Mouse (Mus musculus) forebrain, embryonic 10.5 days (tissue): ENCODE results near the gene Hspa4. TPM values are rescaled to one million over a fixed set of nuclear protein-coding genes. Genes with fewer than 3 reads are reported as not detected.
A peak's percentile ranks its signal among the peaks of the same experiment; 100 is the strongest.
"Not testable (repeated sequence)": the region's sequence is repeated elsewhere in the genome, so short reads cannot be mapped to it uniquely, and the experiment has no call there.

Experiments
- DNase-seq: peaks from one replicate; pipeline ENCODE4 v3.0.0-alpha.2; 2017; ENCODE audit warnings: low spot score; ENCODE audit errors: extremely low spot score
- H3K27ac ChIP-seq: fragments of 300-500 bp; sonication (generic); 2 replicates; pipeline ENCODE4 v1.5.1; 2016; ENCODE audit warnings: mild to moderate bottlenecking
- H3K27me3 ChIP-seq: fragments of 300-500 bp; sonication (generic); 2 replicates; pipeline ENCODE4 v1.6.1; 2016; ENCODE audit warnings: mild to moderate bottlenecking; ENCODE audit not compliant: poor library complexity, severe bottlenecking
- H3K36me3 ChIP-seq: fragments of 300-500 bp; sonication (generic); replicated peaks from 2 replicates; pipeline ENCODE4 v1.6.1; 2016; ENCODE audit warnings: mild to moderate bottlenecking, moderate library complexity
- H3K4me1 ChIP-seq: fragments of 300-500 bp; sonication (generic); 2 replicates; pipeline ENCODE4 v1.6.1; 2016
- H3K4me3 ChIP-seq: fragments of 300-500 bp; sonication (generic); 2 replicates; pipeline ENCODE4 v1.5.1; 2016; ENCODE audit warnings: mild to moderate bottlenecking, moderate library complexity
- H3K9me3 ChIP-seq: fragments of 300-500 bp; sonication (generic); 2 replicates; pipeline ENCODE4 v1.6.1; 2016; ENCODE audit warnings: mild to moderate bottlenecking, moderate library complexity
- WGBS: fragments of 180-500 bp; shearing (Covaris S2); methylation state at CpG from one replicate; pipeline ENCODE4 v1.1.7; 2016; 5-methylcytosine and 5-hydroxymethylcytosine counted together
- polyA plus RNA-seq: library from polyadenylated mRNA; unstranded; fragments of >200 nt; fragmentation: Nextera tagmentation; extraction: Ambion mirVana; gene quantifications from 2 replicates; pipeline ENCODE4 v1.2.1, GENCODE M21; 2016

Hspa4 gene
- polyA plus RNA-seq = 127 and 136 TPM in 2 replicates

DNA sequence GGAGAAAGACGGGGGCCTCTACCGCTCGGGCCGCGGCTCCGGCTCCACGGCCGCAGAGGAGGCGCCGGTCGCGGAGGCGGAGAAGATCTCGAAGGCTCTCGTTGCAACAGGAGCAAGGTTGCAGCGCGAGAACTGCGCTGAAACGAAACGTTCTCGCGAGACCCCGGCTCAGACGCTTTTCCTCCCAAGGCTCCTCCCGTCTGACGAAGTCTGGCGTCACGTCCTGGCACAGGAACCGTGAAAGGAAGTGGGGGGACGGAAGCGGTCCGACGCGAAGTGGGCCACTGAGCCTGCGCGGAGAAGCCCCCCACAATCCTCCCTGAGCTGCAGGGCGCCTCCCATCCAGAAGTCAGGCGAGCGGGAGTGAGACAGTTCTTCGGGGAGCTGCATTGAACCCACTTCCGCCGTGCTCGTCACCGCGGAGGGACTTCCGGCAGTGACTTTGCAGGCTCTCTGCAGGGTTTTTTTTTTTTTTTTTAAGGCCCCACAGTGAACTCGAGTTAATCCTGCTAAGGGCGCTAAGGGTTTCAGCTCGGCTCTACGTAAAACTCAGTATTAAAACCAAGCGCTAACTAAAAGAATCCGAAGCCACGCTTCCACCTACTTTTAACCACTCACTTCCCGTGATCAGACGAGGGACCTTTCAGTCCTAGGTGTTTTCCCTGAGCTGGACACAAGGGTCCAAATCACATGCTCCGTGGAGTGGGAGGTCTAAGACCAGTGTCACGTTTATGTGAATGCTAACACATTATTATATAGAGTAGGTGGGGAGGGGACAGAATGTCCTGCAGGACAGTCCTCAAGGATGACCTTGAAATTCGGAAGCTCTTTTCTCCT, at the start of gene Hspa4:
Gene Hspa4 (minus strand): TSS at position 128 of the 837 bp plus-strand sequence.
- no peaks in the 10 kb centered on the region for H3K27me3 ChIP-seq
- under 1% methylated on average over 58 of the region's 58 CpGs for WGBS
- peaks cover 32% of the 10 kb centered on the region for H3K4me1 ChIP-seq
- peak within 1 kb of the TSS; percentile 100 for H3K4me3 ChIP-seq
- H3K9me3 ChIP-seq = no peaks in the 10 kb centered on the region
- peak; percentile 99 for DNase-seq
- H3K27ac ChIP-seq = peak within 1 kb of the TSS; percentile 97
- peaks cover 33% of the 10 kb centered on the region for H3K36me3 ChIP-seq

DNA sequence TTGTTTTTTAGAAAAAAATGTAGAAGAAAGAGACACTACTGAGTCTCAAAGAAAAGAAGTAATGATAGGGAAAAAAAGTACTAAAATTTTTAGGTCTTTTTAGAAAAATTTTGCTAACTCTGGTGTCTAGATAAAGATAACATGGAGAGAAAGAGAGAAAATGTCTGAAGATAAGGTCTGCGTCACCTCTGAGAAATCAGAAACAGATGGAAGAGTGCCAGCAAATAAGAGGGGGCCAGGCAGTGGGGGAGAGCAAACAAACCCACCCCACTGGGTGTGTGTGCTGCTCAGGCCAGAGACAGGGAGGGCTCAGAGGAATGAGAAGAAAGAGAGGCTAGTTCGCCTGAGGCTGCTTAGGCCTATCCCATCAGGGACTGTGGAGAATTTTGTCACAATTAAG, 45.5 kb upstream of the Hspa4 start:
- Histone ChIP-seq H3K9me3 (no peaks in the 10 kb centered on the region), H3K36me3 (no peaks in the 10 kb centered on the region), H3K27ac (no peak overlapping the region), H3K4me1 (0 out of 2 replicates have a peak, but pooled peaks cover 6% of the 10 kb centered on the region), H3K27me3 (no peaks in the 10 kb centered on the region), H3K4me3 (no peak overlapping the region)
- no peak for DNase-seq
- 59% methylated on average over 2 of the region's 2 CpGs for WGBS

DNA sequence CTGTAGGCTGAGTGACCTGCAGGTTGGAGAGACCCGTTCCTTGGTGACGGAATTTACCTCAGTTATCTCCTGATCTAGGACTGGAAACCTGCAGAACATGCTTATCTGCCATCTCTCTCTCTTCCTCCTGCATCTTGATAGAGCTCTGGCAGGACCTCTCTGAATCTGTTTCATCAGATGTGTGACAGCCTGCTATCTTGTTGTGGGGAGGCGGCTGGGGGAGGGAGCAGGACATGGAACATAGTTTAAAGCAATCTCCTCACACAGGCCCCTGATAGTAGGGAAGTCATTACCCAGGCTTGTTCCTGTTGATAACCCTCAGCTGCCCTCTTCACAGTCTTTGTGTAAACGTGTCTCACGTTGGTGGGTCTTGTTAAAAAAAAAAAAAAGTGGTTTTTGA, 45.1 kb upstream of the Hspa4 start:
- WGBS = 46% methylated on average over 5 of the region's 5 CpGs
- 0 out of 2 replicates have a peak, but pooled peaks cover 5% of the 10 kb centered on the region for H3K4me1 ChIP-seq
- no peaks in the 10 kb centered on the region for H3K36me3 ChIP-seq
- no peaks in the 10 kb centered on the region for H3K9me3 ChIP-seq
- H3K27ac ChIP-seq = no peak overlapping the region
- no peak overlapping the region for H3K4me3 ChIP-seq
- no peak for DNase-seq
- H3K27me3 ChIP-seq = no peaks in the 10 kb centered on the region

DNA sequence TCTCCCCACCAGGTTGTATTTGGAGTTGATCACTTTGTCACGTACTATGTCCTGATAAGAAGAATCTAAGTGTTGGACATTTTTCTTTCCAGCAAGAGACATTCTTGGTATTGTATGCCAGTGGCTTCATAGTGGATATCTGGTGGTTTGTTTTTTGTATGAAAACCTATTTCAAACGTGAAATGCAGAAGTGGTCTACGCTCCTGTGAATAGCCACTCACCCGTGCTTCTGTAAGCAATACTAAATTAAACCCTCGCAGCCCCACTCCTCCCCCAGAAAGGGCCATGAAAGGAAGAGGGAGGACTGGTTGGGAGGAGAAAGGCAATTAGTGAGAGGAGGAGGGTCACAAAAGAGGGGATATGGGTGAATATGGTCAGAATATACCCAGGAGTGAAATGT, 42.5 kb upstream of the Hspa4 start:
- H3K4me3 ChIP-seq = no peak overlapping the region
- no peaks in the 10 kb centered on the region for H3K27me3 ChIP-seq
- no peaks in the 10 kb centered on the region for H3K9me3 ChIP-seq
- no peak for DNase-seq
- H3K36me3 ChIP-seq = no peaks in the 10 kb centered on the region
- H3K4me1 ChIP-seq = 0 out of 2 replicates have a peak, but pooled peaks cover 3% of the 10 kb centered on the region
- WGBS = 66% methylated on average over 5 of the region's 5 CpGs
- H3K27ac ChIP-seq = no peak overlapping the region

DNA sequence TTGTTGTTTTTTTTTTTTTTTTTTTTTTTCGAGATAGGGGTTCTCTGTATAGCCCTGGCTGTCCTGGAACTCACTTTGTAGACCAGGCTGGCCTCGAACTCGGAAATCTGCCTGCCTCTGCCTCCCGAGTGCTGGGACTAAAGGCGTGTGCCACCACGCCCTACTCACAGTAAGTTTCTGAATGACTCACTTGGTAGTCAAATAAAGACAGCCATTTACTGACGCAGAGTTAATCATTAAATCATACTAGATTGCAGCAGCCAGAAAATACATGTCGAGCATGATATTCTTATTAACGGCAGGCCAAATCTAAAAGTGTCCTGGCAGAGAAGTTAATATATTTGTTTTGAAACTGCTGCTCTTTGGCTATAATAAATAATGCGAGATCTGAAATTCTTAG, 40.8 kb upstream of the Hspa4 start:
- H3K27me3 ChIP-seq, H3K4me1 ChIP-seq, H3K36me3 ChIP-seq, H3K9me3 ChIP-seq, H3K4me3 ChIP-seq, DNase-seq, H3K27ac ChIP-seq: not testable (repeated sequence)
- 92% methylated on average over 10 of the region's 10 CpGs for WGBS

DNA sequence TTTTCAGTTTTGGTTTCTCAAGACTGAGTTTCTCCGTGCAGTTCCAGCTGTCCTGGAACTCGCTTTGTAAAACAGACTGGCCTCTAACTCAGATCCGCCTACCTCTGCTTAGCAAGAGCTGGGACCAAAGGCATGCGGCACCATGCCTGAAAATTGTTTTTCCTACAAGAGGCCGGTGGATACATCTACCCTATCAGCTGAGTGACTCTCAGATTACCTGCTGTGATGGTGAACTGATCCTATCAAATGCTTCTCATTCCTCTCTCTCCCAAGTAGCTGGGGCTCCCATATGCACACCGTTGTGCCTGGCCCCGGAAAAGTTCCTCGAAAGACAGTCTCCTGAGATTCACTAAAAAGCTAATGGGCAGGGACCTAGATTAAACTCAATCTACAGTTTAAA, 37.4 kb upstream of the Hspa4 start:
- H3K36me3 ChIP-seq = peaks cover 14% of the 10 kb centered on the region
- no peaks in the 10 kb centered on the region for H3K27me3 ChIP-seq
- no peak overlapping the region for H3K27ac ChIP-seq
- H3K4me1 ChIP-seq = peaks cover 6% of the 10 kb centered on the region
- H3K4me3 ChIP-seq = no peak overlapping the region
- no peaks in the 10 kb centered on the region for H3K9me3 ChIP-seq
- WGBS = 69% methylated on average over 8 of the region's 8 CpGs
- DNase-seq = no peak

DNA sequence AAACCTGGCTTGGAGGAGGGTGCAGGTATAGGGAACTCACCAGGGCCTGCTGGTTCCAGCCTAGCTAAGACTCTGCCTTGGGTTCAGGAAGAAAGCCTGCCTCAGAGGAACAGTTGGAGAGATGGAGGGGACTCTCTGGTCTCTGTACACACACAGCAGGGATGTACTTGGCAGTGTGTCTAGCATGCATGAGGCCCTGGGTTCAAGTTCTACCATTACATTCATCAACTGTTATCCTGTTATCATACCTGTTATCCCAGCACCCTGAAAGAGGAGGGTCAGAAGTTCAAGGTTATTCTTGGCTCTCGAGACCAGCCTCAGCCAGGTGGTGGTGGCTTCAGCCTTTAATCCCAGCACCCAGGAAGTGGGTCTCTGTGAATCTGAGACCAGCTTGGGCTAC, 36.7 kb upstream of the Hspa4 start:
- no peaks in the 10 kb centered on the region for H3K9me3 ChIP-seq
- WGBS = 86% methylated on average over 1 of the region's 1 CpGs
- peaks cover 22% of the 10 kb centered on the region for H3K36me3 ChIP-seq
- H3K27me3 ChIP-seq = no peaks in the 10 kb centered on the region
- DNase-seq = no peak
- H3K4me1 ChIP-seq = peaks cover 6% of the 10 kb centered on the region
- H3K27ac ChIP-seq = no peak overlapping the region
- no peak overlapping the region for H3K4me3 ChIP-seq

DNA sequence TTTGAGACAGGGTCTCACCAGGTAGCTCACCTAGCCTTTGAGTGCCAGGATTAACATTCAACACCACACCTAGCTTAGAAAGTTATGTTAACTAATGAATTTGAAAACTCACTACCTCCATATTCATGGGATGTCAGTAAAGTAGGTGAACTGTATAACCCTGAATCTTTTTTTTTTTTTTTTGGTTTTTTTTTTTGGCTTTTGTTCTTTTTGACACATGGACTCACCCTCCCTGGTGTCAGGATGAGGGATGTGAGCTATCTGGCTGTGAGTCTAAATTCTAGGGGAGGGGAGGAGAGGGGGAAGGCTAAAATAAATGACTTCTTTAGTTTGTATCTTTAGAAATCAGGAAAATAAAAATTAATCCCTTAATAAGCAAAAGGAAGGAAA, 35.9 kb upstream of the Hspa4 start:
- no peak for DNase-seq
- Histone ChIP-seq H3K9me3 (no peaks in the 10 kb centered on the region), H3K27ac (no peak overlapping the region), H3K36me3 (peaks cover 29% of the 10 kb centered on the region), H3K4me3 (no peak overlapping the region), H3K4me1 (peaks cover 6% of the 10 kb centered on the region), H3K27me3 (no peaks in the 10 kb centered on the region)

DNA sequence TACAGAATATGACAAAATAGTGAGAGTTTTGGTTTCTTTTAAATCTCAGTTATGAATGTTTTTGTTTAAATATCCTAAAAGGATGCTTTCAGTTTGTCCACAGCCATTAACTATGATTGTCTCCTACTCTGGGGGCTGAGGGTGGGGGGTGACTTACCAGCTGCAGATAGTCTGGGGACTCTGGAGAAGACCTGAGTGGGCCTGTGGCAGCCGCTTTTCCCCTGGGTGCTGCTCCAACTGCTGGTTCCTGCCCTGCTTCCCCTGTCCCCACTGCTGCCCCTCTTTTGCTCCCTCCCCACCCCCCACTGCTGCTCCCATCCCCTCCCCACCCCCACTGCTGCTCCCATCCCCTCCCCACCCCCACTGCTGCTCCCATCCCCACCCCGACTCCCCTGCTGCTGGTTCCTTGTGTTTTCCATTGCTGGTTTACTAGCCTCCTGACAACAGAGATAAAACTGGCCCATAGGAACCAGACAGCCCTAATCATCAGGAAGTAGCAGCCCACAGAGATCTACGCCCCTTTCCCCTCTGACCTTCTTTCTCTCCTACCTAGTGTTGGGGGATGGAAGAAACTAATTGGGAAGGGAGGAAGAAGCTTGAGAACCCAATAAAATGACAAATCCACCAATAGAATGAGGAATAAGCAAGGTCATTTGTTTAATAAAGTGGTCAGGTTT, 35.4 kb upstream of the Hspa4 start:
- H3K4me3 ChIP-seq = no peak overlapping the region
- no peak overlapping the region for H3K27ac ChIP-seq
- peaks cover 6% of the 10 kb centered on the region for H3K4me1 ChIP-seq
- WGBS = 49% methylated on average over 3 of the region's 3 CpGs
- DNase-seq = no peak
- no peaks in the 10 kb centered on the region for H3K27me3 ChIP-seq
- no peaks in the 10 kb centered on the region for H3K9me3 ChIP-seq
- H3K36me3 ChIP-seq = peaks cover 35% of the 10 kb centered on the region

DNA sequence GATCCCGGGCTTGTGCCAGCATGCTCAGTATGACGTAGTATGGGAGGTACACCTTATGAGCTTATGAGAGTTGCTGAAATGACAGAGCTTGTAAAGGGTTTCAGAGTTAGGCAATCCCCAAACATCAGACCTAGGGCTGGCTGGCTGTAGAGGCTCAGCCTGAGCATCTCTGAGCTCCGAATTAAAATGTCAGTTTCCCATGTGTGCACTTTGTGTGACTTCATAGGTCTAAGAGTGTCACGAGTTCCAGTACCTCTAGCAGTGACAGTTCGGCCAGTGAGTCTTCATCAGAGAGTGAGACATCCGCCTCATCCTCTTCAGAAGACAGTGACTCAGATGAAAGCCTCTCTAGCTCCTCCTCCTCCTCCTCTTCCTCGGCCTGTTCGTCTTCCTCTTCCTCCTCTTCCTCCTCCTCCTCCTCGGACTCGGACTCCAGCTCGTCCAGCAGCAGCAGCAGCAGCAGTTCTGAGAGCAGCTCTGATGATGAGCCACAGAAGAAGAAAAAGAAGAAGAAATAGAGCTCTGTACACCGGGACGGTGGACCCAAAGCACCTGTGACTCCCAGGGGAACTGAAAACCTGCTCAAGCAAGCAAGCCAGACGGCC, 31.9 kb upstream of the Hspa4 start:
- peaks cover 68% of the 10 kb centered on the region for H3K36me3 ChIP-seq

DNA sequence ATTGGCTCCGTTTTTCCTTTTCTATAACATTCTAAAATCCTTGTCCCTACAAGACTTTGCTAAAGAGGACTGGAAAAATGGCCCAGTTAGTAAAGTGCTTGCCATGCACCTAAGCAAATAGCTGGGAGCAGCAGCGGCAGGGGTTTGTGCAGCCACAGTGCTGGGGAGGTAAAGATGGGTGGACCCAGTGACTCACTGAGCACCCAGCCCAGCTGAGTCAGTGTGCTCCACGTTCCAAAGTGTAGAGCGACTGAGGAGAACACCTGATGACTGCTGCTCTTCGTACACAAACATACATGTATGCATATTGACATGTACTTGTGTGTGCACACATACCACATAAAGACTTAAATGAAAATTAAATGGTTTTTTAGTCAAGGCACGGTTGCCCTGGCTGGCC, 30.9 kb upstream of the Hspa4 start:
- 94% methylated on average over 6 of the region's 6 CpGs for WGBS
- no peak for DNase-seq
- H3K36me3 ChIP-seq = peaks cover 72% of the 10 kb centered on the region

More for the DNA sequence above, 31.9 kb upstream of the Hspa4 start:
- DNase-seq = no peak
- no peaks in the 10 kb centered on the region for H3K27me3 ChIP-seq
- H3K4me3 ChIP-seq = no peak overlapping the region
- peaks cover 6% of the 10 kb centered on the region for H3K4me1 ChIP-seq
- H3K9me3 ChIP-seq = no peaks in the 10 kb centered on the region
- WGBS = 92% methylated on average over 14 of the region's 14 CpGs
- H3K27ac ChIP-seq = no peak overlapping the region

DNA sequence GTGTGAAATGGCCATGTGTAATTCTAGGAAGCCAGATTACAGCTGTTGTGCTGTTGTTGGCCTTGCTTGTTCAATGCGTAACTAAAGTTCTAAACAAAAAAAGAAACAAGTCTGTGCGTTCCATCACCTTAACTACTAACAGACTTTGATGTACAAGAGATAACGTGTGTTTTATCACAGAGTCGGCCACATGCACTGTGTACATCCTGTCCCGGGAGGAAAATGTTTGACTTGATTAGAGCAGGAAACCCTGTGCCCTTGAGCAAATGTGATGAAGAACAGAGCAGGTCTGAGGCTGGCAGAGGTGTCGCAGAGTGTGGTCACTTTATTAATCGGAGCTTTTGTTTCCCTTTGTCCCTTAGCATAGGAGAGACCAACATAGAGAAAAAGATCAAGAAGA, 30.1 kb upstream of the Hspa4 start:
- DNase-seq = no peak
- H3K36me3 ChIP-seq = peaks cover 72% of the 10 kb centered on the region

More for the DNA sequence above, 30.9 kb upstream of the Hspa4 start:
- no peaks in the 10 kb centered on the region for H3K27me3 ChIP-seq
- H3K4me1 ChIP-seq = peaks cover 6% of the 10 kb centered on the region
- no peaks in the 10 kb centered on the region for H3K9me3 ChIP-seq
- no peak overlapping the region for H3K27ac ChIP-seq
- no peak overlapping the region for H3K4me3 ChIP-seq

DNA sequence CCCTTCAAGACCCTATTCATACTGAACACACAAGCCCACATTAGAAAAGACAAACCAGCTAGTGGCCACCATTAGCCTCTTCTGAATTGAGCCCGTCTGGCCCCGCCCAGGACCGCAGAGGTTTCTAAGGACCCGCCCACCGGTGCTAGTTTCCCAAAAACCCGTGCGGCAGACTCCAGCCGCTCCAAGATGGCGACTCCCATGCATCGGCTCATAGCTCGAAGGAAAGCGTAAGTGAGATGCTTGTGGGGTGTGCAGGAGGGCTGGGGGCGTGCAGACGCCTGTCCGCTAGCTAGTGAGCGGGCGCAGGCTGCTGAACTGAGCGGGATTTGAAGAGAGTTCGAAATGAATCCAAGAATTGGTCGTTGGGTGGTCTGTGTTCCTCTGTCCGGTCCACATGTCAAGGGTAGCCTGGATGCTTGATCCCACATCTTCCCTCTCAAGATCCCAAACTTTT, 24.3 kb upstream of the Hspa4 start, which contains the start of gene Zcchc10:
Gene Zcchc10 (plus strand): TSS at position 168 of the 457 bp plus-strand sequence.
- DNase-seq = peak; percentile 88
- Histone ChIP-seq H3K9me3 (no peaks in the 10 kb centered on the region), H3K27me3 (no peaks in the 10 kb centered on the region), H3K4me1 (peaks cover 12% of the 10 kb centered on the region), H3K4me3 (peak within 1 kb of the TSS; percentile 72), H3K36me3 (peaks cover 27% of the 10 kb centered on the region), H3K27ac (peak within 1 kb of the TSS; percentile 90)
- WGBS = under 1% methylated on average over 21 of the region's 21 CpGs

More for the DNA sequence above, 30.1 kb upstream of the Hspa4 start:
- 92% methylated on average over 7 of the region's 7 CpGs for WGBS
- no peak overlapping the region for H3K27ac ChIP-seq
- H3K4me1 ChIP-seq = peaks cover 7% of the 10 kb centered on the region
- H3K4me3 ChIP-seq = no peak overlapping the region
- H3K27me3 ChIP-seq = no peaks in the 10 kb centered on the region
- H3K9me3 ChIP-seq = no peaks in the 10 kb centered on the region
